Mouse (Mus musculus) small intestine, adult 2 months (tissue): ENCODE results near the gene Hivep2.

Experiments
- CTCF ChIP-seq: fragments of 200-500 bp; IDR thresholded peaks from 2 replicates; pipeline ENCODE4 v1.5.1; 2012; ENCODE audit warnings: low read depth, mild to moderate bottlenecking, control low read depth, inconsistent platforms, low read length, moderate library complexity, mixed read lengths; ENCODE audit not compliant: insufficient replicate concordance, insufficient read length; ENCODE audit errors: extremely low read depth
- POLR2A ChIP-seq: fragments of 200-500 bp; IDR thresholded peaks from 2 replicates; pipeline ENCODE4 v1.6.1; 2012; ENCODE audit warnings: low read depth, mild to moderate bottlenecking, control low read depth, inconsistent platforms, low read length, moderate library complexity

- no peak for TF ChIP-seq POLR2A
- no peak for TF ChIP-seq CTCF
Measured at GRCm38 (mm10) chr10:14132061-14132460, 166.2 kb downstream of the Hivep2 start.
